Mouse (Mus musculus) heart, postnatal 36 days (tissue): ENCODE results near the gene Dtd2. TPM values are rescaled to one million over a fixed set of nuclear protein-coding genes. Genes with fewer than 3 reads are reported as not detected.

ENCODE experiments used
- DNase-seq, 2 experiments: peaks; one replicate each; pipeline ENCODE4 v3.0.0; 2021 to 2022
- intact Hi-C: fragments of 180-260 bp; cut with DNase I; formaldehyde crosslinking; loops from one replicate; pipeline ENCODE4 v1.15.1; 2025
- total RNA-seq, 2 experiments: library from RNA; stranded (reverse); gene quantifications; 2 replicates each; pipeline ENCODE4 v1.2.3; 2021

Gene Dtd2
- total RNA-seq, 2 experiments from 2014 or later = 5.1 to 6.1 TPM

DNA sequence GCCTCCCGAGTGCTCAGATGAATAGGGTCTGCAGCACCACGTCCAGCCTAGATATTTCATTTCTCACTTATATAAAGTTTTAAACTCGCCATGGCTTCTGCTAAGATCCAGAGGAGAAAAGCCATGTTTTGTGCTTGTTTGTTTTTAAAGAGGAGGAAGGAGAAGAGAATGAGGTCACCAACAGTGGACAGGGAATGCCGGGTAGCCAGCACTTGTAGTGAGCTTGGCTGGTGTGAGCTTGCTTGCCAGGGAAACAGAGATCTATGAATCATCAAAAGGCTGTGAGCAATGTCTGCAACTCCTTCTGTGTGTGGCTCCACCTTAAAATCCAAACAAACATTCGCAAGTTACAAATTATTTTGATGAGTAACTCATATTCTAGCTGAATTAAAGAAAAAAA is 17.8 kb downstream of the Dtd2 start:
- no peak for DNase-seq
- intact Hi-C loops = no loop called here

DNA sequence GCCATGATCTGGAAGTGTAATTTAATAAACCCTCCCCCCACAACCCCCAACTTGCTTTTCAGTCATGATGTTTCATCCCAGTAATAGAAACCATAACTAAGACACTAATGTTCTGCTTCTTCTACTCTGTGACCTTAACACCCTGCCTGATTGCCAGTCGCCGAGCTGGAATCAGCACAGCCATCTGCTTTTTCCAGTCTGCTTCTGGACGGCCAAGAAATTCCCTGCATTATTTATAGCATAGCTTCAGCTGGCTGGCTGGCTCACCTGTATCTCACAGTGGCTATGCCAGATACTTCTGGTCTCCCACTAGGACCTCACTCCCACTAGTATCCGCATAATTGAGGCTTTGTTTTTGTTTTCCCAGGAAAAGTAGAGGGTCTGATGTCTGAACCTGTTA is 20.5 kb downstream of the Dtd2 start:
- no peak for DNase-seq
- intact Hi-C loops = no loop called here

DNA sequence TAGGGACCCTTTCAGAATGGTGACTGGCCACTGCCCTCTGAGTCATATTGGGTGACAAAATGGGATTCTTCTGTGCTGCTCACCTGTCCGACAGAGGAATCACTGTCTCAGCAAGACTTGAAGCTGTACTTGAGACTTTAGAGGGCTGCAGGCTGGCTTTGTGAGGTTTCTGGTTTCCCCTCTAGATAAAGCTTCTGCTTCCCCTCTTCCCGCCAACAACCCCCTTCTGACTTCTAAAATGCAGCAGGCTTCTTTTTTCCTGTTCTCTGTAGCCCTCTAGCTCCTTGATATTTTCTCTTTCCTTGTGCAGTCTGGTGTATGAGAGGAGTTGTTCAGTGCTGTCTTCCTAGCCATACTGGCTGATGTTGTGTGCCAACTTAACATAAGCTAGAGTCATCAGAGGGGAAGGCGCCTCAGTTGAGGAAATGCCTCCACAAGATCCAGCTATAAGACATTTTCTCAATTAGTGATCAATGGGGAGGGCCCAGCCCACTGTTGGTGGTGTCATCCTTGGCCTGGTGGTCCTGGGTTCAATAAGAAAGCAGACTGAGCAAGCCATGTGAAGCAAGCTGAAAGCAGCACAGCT is 21.0 kb downstream of the Dtd2 start:
- DNase-seq = no peak
- intact Hi-C loops = no loop called here

DNA sequence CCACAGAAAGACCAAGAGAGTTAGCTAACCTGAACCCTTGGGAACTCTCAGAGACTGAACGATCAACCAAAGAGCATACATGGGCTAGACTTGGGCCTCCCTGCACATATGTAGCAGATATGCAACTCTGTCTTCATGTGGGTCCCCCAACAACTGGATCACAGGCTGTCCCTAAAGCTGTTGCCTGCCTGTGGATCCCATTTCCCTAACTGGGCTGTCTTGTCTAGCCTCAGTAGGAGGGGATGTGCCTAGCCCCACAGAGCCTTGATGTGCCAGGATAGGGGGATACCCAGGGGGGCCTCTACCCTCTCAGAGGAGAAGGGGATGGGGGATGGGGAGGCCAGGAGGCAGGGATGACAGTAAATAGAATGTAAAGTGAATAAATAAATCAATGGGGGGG is 22.7 kb downstream of the Dtd2 start:
- no peak for DNase-seq
- intact Hi-C loops = no loop called here

DNA sequence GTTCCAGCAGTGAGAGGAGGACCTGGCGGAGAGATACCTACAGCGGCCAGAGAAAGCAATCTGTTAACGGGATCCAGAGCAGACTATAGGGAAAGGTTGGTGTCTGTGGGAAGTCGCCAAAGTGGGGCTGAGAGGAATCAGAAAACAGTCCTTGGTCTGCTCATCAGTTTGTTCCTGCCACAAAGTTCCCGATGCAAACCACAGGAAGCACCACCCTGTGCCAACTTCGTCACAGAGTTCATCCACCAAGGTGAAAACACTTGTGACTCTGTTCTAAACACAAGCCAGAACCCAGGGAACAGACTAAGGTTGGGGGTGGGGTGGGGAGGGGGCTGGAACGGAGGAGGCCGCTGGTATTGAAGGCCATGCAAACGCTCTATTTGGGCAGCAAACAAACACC is 29.8 kb downstream of the Dtd2 start:
- DNase-seq = peak in 1 of 2 experiments; percentile 14
- intact Hi-C loops = no loop called here

DNA sequence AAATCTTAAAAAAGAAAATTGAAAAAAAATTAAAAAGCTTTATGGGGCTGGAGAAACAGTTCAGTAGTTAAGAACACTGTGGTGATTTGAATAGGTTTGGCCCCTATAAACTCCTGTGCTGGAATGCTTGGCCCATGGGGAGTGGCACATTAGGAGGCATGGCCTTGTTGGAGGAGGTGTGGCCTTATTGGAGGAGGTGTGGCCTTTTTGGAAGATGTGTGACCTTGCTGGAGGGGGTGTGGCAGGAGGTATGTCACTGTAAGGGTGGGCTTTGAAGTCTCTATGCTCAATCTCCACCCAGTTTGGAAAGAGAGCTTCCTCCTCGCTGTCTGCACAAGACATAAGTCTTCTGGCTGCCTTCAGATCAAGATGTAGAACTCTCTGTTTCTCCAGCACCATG is 31.9 kb downstream of the Dtd2 start:
- DNase-seq = no peak
- intact Hi-C loops = no loop called here

DNA sequence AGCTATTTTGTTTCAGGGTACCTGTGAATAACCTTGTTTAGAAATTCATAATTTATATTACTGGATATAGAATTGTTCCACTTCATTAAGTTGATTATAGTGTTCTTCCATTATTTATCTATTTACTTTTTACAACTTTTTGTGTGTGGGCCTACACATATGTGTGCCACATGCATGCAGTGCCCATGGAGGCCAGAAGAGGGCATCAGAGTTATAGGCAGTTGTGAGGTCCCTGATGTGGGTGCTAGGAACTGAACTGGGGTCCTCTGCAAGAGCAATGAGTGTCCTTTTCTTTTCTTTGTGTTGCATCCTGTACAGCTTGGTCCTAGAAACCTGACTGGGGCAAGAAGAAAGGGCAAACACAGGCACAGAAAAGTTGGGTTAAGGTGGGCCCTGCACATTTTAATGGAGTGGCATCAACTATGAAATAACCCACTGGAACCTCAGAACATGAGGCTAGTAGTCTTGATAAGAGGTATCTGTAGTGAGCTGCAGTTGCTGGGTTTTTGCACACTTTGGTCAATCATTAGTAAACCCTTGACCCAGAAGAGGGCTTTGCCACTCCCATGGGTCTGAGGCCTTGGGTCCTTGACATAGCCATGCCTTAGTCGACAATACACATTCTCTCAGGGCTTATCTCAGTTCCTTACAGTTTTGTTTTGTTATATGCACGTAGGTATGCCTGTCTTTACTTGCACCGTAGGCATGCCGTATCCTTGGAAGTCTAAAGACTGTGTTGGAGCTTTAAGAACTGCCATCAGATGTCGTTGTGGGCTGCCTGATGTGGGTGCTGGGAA is 33.8 kb downstream of the Dtd2 start:
- intact Hi-C loops = no loop called here
- DNase-seq = no peak

DNA sequence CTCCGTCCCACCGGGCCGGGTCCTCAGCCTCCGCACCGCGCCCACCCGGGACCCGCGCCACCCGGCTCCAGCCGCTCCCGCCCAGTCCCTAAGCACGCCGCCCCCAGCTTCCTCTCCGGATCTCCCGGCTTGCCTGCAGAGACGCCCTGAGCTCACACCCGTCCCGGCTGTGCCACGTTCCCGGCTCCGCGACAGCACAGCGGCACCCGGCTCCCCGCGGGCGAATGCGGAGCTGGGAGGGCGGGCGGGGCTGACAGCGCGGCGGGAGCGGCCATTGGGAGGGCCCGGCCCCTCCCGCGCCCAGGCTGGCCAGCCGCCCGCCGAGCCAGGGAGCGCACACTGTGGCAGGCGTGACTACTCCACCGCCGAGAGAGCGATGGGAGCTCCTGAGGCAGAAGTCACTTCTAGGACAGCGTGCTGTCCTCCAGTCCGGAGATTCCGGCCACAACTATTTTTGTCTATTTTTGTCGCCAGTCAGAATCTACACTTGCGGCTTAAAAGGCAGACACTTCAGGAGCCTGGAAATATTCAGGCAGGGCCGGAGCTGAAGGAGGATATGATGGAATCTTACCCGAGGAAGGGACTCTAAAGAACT is 35.1 kb downstream of the Dtd2 start, which contains the start of gene Heatr5a:
TSS of gene Heatr5a (minus strand) at position 252 of the 595 bp plus-strand sequence.
- intact Hi-C loops = no loop called here
- peak; percentile 93 to 94 for DNase-seq

DNA sequence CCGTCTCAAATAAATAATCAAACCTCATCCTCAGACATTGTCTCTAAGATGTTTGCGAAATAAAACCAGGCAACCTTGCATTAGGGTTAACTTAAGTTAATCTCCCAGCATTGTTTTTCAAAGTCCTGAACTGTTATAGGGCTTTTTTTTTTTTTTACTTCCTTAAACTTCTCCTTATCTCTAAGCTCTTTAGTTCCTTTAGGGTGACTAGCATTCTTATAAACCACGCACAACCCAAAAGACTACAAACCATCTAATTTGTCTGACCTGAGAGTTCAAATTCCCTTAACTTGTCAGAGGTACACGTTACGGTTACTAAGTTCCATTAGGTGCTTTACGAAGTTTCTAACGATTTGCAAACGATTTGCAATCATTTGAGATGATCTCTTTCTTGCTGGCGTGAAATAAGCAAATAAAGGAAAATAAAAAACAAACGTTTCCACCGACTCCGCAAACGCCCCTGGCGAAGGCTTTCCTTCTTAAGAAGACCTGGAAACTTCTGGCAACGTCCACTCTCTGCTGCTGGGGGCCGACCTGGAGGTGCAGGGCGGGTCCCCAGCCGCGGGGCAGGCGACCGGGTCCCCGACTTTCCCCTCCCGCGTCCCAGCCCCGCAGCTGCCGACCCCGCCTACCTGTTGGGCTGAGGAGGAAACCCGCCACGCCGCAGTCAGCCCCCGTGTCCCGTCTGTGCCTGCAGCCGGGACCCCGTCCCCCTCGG is 35.8 kb downstream of the Dtd2 start:
- intact Hi-C loops = loop anchor here (1.0 kb wide), 2 partner anchors 17 to 31 kb away; no protein-coding TSS in a partner anchor
- no peak for DNase-seq

DNA sequence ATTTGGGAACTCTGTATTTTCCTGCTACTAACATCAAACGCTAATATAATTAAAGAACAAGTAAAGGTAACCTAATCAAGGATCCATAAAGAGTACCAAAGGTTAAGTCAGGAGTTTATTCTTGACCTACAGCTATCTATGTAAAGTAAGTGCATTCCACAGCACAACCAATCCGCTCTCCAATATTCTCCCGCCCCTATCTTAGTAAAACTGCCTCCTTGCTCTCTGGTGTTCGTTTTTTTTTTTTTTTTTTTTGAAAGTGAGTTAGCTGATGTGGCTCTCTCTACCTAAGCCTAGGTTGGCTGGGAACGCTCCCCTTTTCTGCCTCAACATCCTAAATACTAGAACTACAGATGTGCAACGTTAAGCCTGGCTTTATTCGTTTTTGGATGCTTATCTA is 36.4 kb downstream of the Dtd2 start:
- intact Hi-C loops = loop anchor here (1.0 kb wide), 2 partner anchors 17 to 31 kb away; no protein-coding TSS in a partner anchor
- DNase-seq = no peak

DNA sequence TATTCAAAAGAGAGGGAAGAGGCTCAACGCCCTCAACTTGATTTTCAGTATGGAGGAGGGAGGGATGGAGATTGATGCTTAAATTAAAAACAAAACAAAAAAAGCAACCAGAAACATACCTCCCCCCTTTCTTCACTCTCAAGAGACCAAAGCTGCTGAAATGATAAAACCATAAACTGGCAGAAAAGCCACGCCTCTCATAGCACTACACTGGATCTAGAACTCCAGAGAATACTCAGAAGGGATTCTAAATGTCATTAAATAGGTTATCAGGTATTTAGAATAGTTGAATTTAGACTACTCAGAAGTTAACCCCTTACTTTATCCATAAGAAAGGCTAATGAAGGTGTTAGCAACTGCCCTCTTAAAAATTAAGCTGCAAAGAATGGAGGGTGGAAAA is 37.2 kb downstream of the Dtd2 start:
- DNase-seq = no peak
- intact Hi-C loops = no loop called here

DNA sequence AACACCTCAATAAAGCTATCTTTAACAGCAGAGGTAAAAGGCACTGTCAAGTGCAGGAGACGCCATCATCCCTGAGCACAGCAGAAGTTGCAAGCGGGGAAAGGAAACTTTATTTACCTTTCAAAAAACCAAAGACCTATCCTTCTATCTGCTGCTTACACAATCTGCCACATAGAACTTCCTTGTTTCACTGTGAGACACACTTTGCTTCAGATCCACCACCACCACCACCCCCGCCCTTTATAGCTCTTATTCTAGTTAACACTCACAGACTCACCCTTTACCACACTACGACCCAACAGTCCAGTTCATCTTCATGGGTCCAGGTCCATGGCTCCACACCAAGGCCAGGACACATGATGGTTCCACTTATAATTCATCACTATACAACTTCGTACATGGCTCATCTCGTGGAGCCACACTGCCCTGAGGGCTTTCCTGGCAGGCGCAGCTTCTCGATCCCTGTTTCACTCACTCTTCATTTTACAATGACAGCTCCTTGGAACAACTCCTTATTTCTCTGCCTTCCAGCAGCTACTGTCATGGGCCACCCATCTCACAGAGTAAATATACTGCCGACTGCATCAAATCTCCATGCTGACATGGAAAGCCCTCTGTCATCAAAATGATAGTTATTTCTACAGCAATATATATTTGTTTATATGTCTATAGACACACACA is 38.2 kb downstream of the Dtd2 start:
- intact Hi-C loops = no loop called here
- DNase-seq = no peak

DNA sequence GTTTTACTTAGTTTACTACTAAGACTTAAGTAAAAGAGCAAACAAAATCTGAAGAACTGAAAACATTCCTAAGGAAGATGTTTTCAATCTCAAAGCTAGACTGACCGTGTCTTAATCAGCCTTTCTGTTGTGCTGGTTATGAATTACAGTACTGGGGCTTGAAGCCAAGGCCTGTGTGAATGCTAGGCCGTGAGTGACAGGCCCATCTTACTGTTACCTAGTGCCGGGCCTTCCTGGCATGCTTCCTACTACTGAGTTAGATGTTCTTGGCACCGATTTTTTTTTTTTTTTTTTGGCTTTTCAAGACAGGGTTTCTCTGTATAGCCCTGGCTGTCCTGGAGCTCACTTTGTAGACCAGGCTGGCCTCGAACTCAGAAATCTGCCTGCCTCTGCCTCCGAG is 48.7 kb downstream of the Dtd2 start:
- DNase-seq = no peak
- intact Hi-C loops = no loop called here

DNA sequence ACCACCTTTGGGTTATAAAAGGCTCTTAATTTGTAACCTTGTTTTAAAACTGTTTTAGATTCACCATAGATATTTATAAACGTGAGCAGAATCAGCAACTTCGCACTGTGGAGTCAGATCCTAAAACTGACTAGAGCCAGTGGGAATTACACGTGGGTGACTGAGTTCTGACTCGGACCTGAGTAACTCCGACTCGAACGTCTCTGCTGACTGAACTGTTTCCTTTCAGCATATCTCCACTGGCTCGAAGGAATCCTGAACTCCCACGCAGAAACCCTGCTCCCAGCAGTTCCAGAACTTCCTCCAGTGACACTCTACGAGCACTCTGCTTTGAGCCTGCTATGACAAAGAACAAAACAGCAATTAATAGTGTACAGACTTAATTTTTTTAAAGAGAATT is 54.0 kb downstream of the Dtd2 start:
- intact Hi-C loops = no loop called here
- no peak for DNase-seq

DNA sequence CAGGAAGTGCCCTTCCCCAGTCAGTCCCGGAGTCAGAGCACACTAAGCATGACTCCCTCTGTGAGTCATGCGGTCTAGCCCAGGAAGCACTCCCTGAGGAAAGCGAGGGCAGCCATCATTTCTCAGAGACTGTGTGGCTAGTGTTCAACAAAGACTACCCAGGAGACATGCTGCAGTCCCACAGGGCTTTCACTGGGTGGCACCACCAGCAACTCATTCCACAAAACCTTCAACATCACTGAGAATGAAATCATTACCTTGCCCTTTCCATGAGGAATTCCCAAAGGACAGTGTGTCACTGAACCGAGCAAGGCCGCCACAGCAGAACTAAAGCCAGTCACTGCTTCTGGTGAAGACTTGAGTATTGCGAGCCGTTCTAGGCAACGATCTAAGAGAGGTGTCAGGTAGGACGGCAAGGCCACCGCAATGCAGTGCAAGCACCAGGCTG is 58.8 kb downstream of the Dtd2 start:
- no peak for DNase-seq
- intact Hi-C loops = loop anchor here (2.0 kb wide), 1 partner anchor 53 kb away; no protein-coding TSS in a partner anchor

DNA sequence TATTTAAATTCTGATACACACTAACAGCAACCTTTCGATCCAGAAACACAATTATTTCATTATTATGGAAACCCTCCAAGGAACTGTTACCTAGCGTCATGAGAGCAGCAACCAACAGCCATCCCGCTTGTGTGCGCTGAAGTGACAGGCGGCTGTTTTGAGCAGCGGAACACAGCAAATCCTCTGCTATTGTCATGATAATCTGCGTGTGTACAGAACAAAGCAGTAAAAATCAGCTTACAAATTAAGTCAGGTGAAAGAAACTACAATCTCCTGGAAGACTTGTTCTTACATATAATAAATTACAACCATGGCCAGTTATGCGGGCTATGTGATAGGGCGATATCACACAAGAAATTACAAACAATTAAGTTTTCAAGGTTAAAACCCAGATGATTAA is 61.0 kb downstream of the Dtd2 start:
- DNase-seq = no peak
- intact Hi-C loops = no loop called here

DNA sequence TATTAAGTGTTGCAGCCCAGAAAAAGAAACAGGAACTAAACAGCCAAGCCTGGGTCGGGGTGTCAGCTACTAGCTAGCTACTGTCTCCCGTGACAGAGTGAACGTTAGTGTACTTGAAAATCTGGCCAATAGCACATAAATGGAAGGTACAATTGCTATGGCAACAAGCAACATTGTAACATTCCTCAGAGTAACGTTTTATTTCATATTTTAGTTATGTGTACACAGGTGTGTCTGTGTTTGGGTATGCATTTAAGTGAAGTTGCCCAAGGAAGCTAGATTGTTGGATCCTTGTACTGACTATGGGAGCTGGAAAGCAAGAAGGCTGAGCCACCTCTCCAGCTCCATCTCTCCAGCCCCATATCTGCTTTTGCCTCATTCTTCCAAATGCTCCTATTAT is 66.5 kb downstream of the Dtd2 start:
- intact Hi-C loops = no loop called here
- no peak for DNase-seq
